Mouse (Mus musculus) olfactory bulb, adult 2 months (tissue): ENCODE data around the gene Dner. TPM values are rescaled to one million over a fixed set of nuclear protein-coding genes. Genes with fewer than 3 reads are reported as not detected.
A peak's percentile ranks its signal among the peaks of the same experiment; 100 is the strongest.

Source experiments
- H3K27ac ChIP-seq: fragments of 200-500 bp; 2 replicates; pipeline ENCODE4 v1.5.1; 2012; ENCODE audit warnings: low read depth, low read length; ENCODE audit not compliant: insufficient read depth
- H3K4me1 ChIP-seq: fragments of 200-500 bp; 2 replicates; pipeline ENCODE4 v1.6.1; 2012; ENCODE audit warnings: low read length; ENCODE audit not compliant: control insufficient read depth, insufficient read depth
- H3K4me3 ChIP-seq: fragments of 200-500 bp; 2 replicates; pipeline ENCODE4 v1.5.1; 2012; ENCODE audit warnings: mild to moderate bottlenecking, low read depth, low read length, moderate library complexity; ENCODE audit not compliant: insufficient read depth
- CTCF ChIP-seq: fragments of 200-500 bp; IDR thresholded peaks from 2 replicates; pipeline ENCODE4 v1.5.1; 2012; ENCODE audit warnings: low read depth, mild to moderate bottlenecking, low read length, moderate library complexity; ENCODE audit not compliant: insufficient read depth
- POLR2A ChIP-seq: fragments of 200-500 bp; IDR thresholded peaks from 2 replicates; pipeline ENCODE4 v1.6.1; 2012; ENCODE audit warnings: mild to moderate bottlenecking, low read depth, low read length, moderate library complexity; ENCODE audit not compliant: insufficient read depth
- WGBS: fragments of 180-500 bp; shearing (Covaris S2); methylation state at CpG from one replicate; pipeline ENCODE4 v1.1.7; 2018; 5-methylcytosine and 5-hydroxymethylcytosine counted together
- polyA plus RNA-seq: library from polyadenylated mRNA; stranded (reverse); fragments of >200 nt; gene quantifications from 2 replicates; pipeline ENCODE4 v1.2.4, GENCODE M21; 2012; ENCODE audit warnings: low replicate concordance; ENCODE audit not compliant: missing spikeins, insufficient read depth, insufficient read length

Dner gene
- polyA plus RNA-seq, 1 experiment = not detected

GRCm38 (mm10) chr1:84321327-84321726, 374.7 kb downstream of the Dner start:
- TF ChIP-seq CTCF (no peak), POLR2A (no peak)
- Histone ChIP-seq H3K4me3 (no peak overlapping the region), H3K27ac (peak overlapping the region; percentile 67), H3K4me1 (0 out of 2 replicates have a peak, but pooled peaks cover 2% of the 10 kb centered on the region)
- WGBS = 23% methylated on average over 4 of the region's 4 CpGs

Other genes starting within 250 kb of the Dner start
- not detected in 2 replicates for gene Fbxo36, start 143.6 kb upstream of the Dner start, polyA plus RNA-seq
- 151 TPM in 1 of 2 replicates, not detected in the other for gene Trip12, start 144.3 kb upstream of the Dner start, polyA plus RNA-seq
- gene Slc16a14, start 238.9 kb upstream of the Dner start, polyA plus RNA-seq = not detected in 2 replicates